Mouse (Mus musculus) ES-Bruce4 (cell line): Measurements from ENCODE around the gene Hrh2. TPM values are rescaled to one million over a fixed set of nuclear protein-coding genes. Genes with fewer than 3 reads are reported as not detected.

Experiments
- H3K27ac ChIP-seq: 2 replicates; pipeline ENCODE4 v1.5.1; 2012; ENCODE audit warnings: low read length, inconsistent platforms; ENCODE audit not compliant: insufficient read depth
- H3K27me3 ChIP-seq: 2 replicates; pipeline ENCODE4 v1.6.1; 2012; ENCODE audit warnings: mild to moderate bottlenecking, low read length, inconsistent platforms; ENCODE audit not compliant: control insufficient read depth, poor library complexity, insufficient read depth, severe bottlenecking
- H3K36me3 ChIP-seq: 2 replicates; pipeline ENCODE4 v1.6.1; 2012; ENCODE audit warnings: inconsistent platforms, mild to moderate bottlenecking, low read length, moderate library complexity; ENCODE audit not compliant: control insufficient read depth, poor library complexity, insufficient read depth, severe bottlenecking
- H3K4me1 ChIP-seq: one replicate; pipeline ENCODE4 v1.8.1; 2011; ENCODE audit warnings: low read length; ENCODE audit not compliant: control insufficient read depth, insufficient read depth
- H3K4me3 ChIP-seq: 2 replicates; pipeline ENCODE4 v1.5.1; 2011; ENCODE audit warnings: low read depth, mild to moderate bottlenecking, low read length
- H3K9ac ChIP-seq: 2 replicates; pipeline ENCODE4 v1.6.1; 2012; ENCODE audit warnings: low read depth, mild to moderate bottlenecking, inconsistent platforms; ENCODE audit not compliant: poor library complexity, severe bottlenecking
- H3K9me3 ChIP-seq: replicated peaks from 2 replicates; pipeline ENCODE4 v1.6.1; 2012; ENCODE audit warnings: mild to moderate bottlenecking, low read length, inconsistent platforms; ENCODE audit not compliant: control insufficient read depth, poor library complexity, insufficient read depth, severe bottlenecking
- CTCF ChIP-seq: IDR thresholded peaks from one replicate; pipeline ENCODE4 v1.8.1; 2011; ENCODE audit warnings: low read depth, low read length
- EP300 ChIP-seq: IDR thresholded peaks from 2 replicates; pipeline ENCODE4 v1.6.1; 2011; ENCODE audit warnings: low read depth, low read length; ENCODE audit not compliant: insufficient read depth
- POLR2A ChIP-seq: IDR thresholded peaks from one replicate; pipeline ENCODE4 v1.8.1; 2011; ENCODE audit warnings: low read length; ENCODE audit not compliant: insufficient read depth
- polyA plus RNA-seq: library from polyadenylated mRNA; stranded (reverse); fragments of >200 nt; gene quantifications from 2 replicates; pipeline ENCODE4 v1.2.4, GENCODE M21; 2011; ENCODE audit warnings: low read depth; ENCODE audit not compliant: missing spikeins, insufficient read depth, insufficient read length

Hrh2 gene
- not detected in 2 replicates for polyA plus RNA-seq

- Histone ChIP-seq H3K9ac (peak within 1 kb of the TSS; percentile 19; the same call in 1 of the 2 replicates), H3K27ac (no peak within 1 kb of the TSS), H3K36me3 (no peaks in the 10 kb centered on the region), H3K4me1 (no peaks in the 10 kb centered on the region), H3K4me3 (peak within 1 kb of the TSS; percentile 69), H3K9me3 (no peaks in the 10 kb centered on the region), H3K27me3 (no peaks in the 10 kb centered on the region)
- no peak for TF ChIP-seq EP300
- no peak for TF ChIP-seq CTCF
- no peak for TF ChIP-seq POLR2A
These were observed at the start of gene Hrh2 for GRCm38 (mm10) chr13:54192021-54192481. Gene Hrh2, plus strand, starts transcription at chr13:54192129.

- H3K4me1 ChIP-seq: no peaks in the 10 kb centered on the region
- TF ChIP-seq CTCF: no peak
- no peak for TF ChIP-seq EP300
- TF ChIP-seq POLR2A: no peak
- no peaks in the 10 kb centered on the region for H3K36me3 ChIP-seq
- no peaks in the 10 kb centered on the region; the same call in 1 of the 2 replicates for H3K27me3 ChIP-seq
- no peak overlapping the region for H3K9ac ChIP-seq
- H3K9me3 ChIP-seq: no peaks in the 10 kb centered on the region
- no peak overlapping the region for H3K4me3 ChIP-seq
- H3K27ac ChIP-seq: no peak overlapping the region
These were observed 48.1 kb upstream of the Hrh2 start for GRCm38 (mm10) chr13:54143788-54144187.

GRCm38 (mm10) chr13:54144624-54145023, 47.3 kb upstream of the Hrh2 start:
- no peak overlapping the region for H3K9ac ChIP-seq
- TF ChIP-seq POLR2A (no peak), EP300 (no peak), CTCF (no peak)
- no peaks in the 10 kb centered on the region for H3K9me3 ChIP-seq
- H3K36me3 ChIP-seq: no peaks in the 10 kb centered on the region
- H3K4me3 ChIP-seq: no peak overlapping the region
- no peak overlapping the region for H3K27ac ChIP-seq
- H3K4me1 ChIP-seq: no peaks in the 10 kb centered on the region
- H3K27me3 ChIP-seq: no peaks in the 10 kb centered on the region; the same call in 1 of the 2 replicates

GRCm38 (mm10) chr13:54147328-54147727, 44.6 kb upstream of the Hrh2 start:
- H3K27ac ChIP-seq: no peak overlapping the region
- no peaks in the 10 kb centered on the region; the same call in 1 of the 2 replicates for H3K27me3 ChIP-seq
- no peak overlapping the region for H3K4me3 ChIP-seq
- H3K9me3 ChIP-seq: no peaks in the 10 kb centered on the region
- no peak overlapping the region for H3K9ac ChIP-seq
- H3K36me3 ChIP-seq: no peaks in the 10 kb centered on the region
- peak; percentile 47 for TF ChIP-seq CTCF
- no peak for TF ChIP-seq EP300
- H3K4me1 ChIP-seq: no peaks in the 10 kb centered on the region

GRCm38 (mm10) chr13:54152421-54152820, 39.5 kb upstream of the Hrh2 start:
- TF ChIP-seq EP300 (no peak), POLR2A (no peak), CTCF (peak; percentile 59)
- Histone ChIP-seq H3K4me1 (peaks cover 2% of the 10 kb centered on the region), H3K4me3 (no peak overlapping the region), H3K27me3 (no peaks in the 10 kb centered on the region; the same call in 1 of the 2 replicates), H3K9ac (no peak overlapping the region), H3K27ac (no peak overlapping the region), H3K36me3 (no peaks in the 10 kb centered on the region), H3K9me3 (no peaks in the 10 kb centered on the region)

- H3K4me1 ChIP-seq: peaks cover 2% of the 10 kb centered on the region
- no peaks in the 10 kb centered on the region for H3K9me3 ChIP-seq
- peak overlapping the region; percentile 55 for H3K4me3 ChIP-seq
- TF ChIP-seq POLR2A: no peak
- TF ChIP-seq EP300: no peak
- no peak for TF ChIP-seq CTCF
- no peak overlapping the region for H3K9ac ChIP-seq
- no peaks in the 10 kb centered on the region for H3K36me3 ChIP-seq
- no peaks in the 10 kb centered on the region; the same call in 1 of the 2 replicates for H3K27me3 ChIP-seq
- H3K27ac ChIP-seq: no peak overlapping the region
These were observed 39.0 kb upstream of the Hrh2 start for GRCm38 (mm10) chr13:54152911-54153310.
